Mouse (Mus musculus) CD4-positive helper T cell, adult 2 months (primary cell): ENCODE data around the gene Vmn2r46.
"Not testable (repeated sequence)": the region's sequence is repeated elsewhere in the genome, so short reads cannot be mapped to it uniquely, and the experiment has no call there.

Source experiments
- DNase-seq: peaks from one replicate; pipeline ENCODE4 v3.0.0-alpha.2; 2012; ENCODE audit warnings: low read depth, missing footprints, low spot score

The Vmn2r46 gene

DNA sequence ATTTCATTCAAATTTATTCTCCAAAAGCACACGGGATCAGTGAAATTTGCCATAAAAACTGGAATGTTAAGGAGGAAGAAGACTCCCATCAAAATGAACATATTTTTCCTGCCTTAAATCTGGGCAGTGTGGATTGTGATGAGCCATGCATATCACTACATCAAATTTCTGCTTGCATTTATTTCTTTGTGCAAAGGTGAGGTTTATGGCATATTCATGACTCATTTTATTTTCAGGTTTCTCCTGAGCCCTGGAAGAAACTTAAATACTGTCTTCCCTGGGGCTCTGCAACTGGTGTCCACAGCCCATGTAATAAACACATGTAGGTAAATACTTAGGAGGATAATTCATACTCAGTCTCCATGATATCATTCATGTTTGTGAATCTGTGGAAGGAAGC is at the start of gene Vmn2r46:
TSS of gene Vmn2r46 (minus strand) at position 101 of the 400 bp plus-strand sequence.
- DNase-seq, result not testable (repeated sequence)
